Comparison of ENCODE assay signal across 21 mouse cellular contexts in the genomic region with DNA sequence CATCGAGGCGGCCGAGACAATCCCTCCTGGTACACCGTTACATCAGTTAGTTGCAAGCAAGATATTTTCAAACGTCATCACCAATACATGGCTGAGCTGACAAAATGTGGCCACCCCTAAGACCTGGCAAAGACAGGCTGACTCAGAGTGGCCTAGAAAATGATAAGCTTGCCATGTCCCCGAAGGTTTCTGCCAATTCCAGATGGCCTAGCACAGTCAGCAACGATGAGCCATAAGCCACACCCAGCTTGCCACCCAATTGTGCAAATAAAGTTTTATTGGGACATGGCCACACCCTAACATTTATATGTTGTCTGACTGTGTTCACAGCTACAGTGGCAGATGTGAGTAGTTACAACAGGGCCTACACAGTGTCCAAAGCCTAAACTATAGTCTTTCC. TPM values are rescaled to one million over a fixed set of nuclear protein-coding genes. Genes with fewer than 3 reads are reported as not detected.
A peak's percentile ranks its signal among the peaks of the same experiment; 100 is the strongest.
DNase-seq lines count a peak whose midpoint lies in the region; ATAC-seq and TF ChIP-seq lines count a peak whose summit lies in the region.
"Had no signal": no experiment of that assay in that cellular context is flagged by ENCODE, and none has a peak within 500 bp of the region (broad histone marks: within the 10 kb centered on the region; RNA-seq: fewer than 3 reads in every experiment).

No protein-coding gene starts in this region.

- TF ChIP-seq POLR2A in MEL (IDR thresholded peaks at IDR 0.05; ENCODE audit: control insufficient read depth in 1 of 2, insufficient read depth in 1 of 2, low read depth in 1 of 2, low read length in 2 of 2, poor library complexity in 1 of 2): no peak

- no peaks in the 10 kb centered on the region for H3K4me1 ChIP-seq in MEL (ENCODE audit: control insufficient read depth in 1 of 2, insufficient read depth in 2 of 2, low read length in 2 of 2)
- H3K4me1 ChIP-seq in intestine, embryonic 16.5 days (ENCODE audit: control insufficient read depth, insufficient read depth, low read length): no peaks in the 10 kb centered on the region

- H3K27ac ChIP-seq in MEL (ENCODE audit: control insufficient read depth, low read depth, low read length): no peak overlapping the region
- H3K27ac ChIP-seq in intestine, embryonic 16.5 days (ENCODE audit: low read length): 0 out of 2 replicates have a peak overlapping the region, but pooled peaks have one; percentile 2
- H3K27ac ChIP-seq: forebrain, embryonic 10.5 days; hindbrain, embryonic 10.5 days; hindbrain, embryonic 14.5 days had no signal

- H3K27me3 ChIP-seq in MEL (ENCODE audit: control insufficient read depth in 1 of 2, insufficient read depth in 2 of 2, low read length in 2 of 2): peaks cover 1 to 3% of the 10 kb centered on the region in 2 experiments; a peak in 3 of 4 replicates
- no peaks in the 10 kb centered on the region for H3K27me3 ChIP-seq in intestine, embryonic 16.5 days (replicated peaks; ENCODE audit: control insufficient read depth, insufficient read depth, low read length)
- H3K27me3 ChIP-seq: CH12.LX; heart, embryonic 12.5 days had no signal

- WGBS in intestine, embryonic 16.5 days: 81% methylated on average over 7 of the region's 7 CpGs

- H3K36me3 ChIP-seq in MEL (ENCODE audit: control insufficient read depth in 1 of 2, insufficient read depth in 2 of 2, low read length in 2 of 2): no peaks in the 10 kb centered on the region
- H3K36me3 ChIP-seq in intestine, embryonic 16.5 days (ENCODE audit: control insufficient read depth, insufficient read depth, low read length): no peaks in the 10 kb centered on the region
- H3K36me3 ChIP-seq: forebrain, embryonic 10.5 days; heart, embryonic 12.5 days; hindbrain, embryonic 10.5 days had no signal

- H3K4me3 ChIP-seq in MEL (ENCODE audit: control insufficient read depth in 1 of 2, insufficient read depth in 1 of 2, low read depth in 2 of 2, low read length in 2 of 2): no peak overlapping the region
- H3K4me3 ChIP-seq in intestine, embryonic 16.5 days (ENCODE audit: low read length): no peak overlapping the region
- H3K4me3 ChIP-seq: erythroblast, embryonic 14.5 days; forebrain, embryonic 10.5 days; heart, embryonic 12.5 days; hindbrain, embryonic 10.5 days had no signal

- H3K9ac ChIP-seq in MEL (ENCODE audit: control insufficient read depth, low read depth, low read length, poor library complexity, severe bottlenecking): no peak overlapping the region
- H3K9ac ChIP-seq in intestine, embryonic 16.5 days (ENCODE audit: low read depth, low read length): no peak overlapping the region
- H3K9ac ChIP-seq: heart, embryonic 12.5 days; hindbrain, embryonic 14.5 days had no signal

- H3K4me2 ChIP-seq in intestine, embryonic 16.5 days (ENCODE audit: low read depth, low read length): no peak overlapping the region
- H3K4me2 ChIP-seq: heart, embryonic 12.5 days; hindbrain, embryonic 14.5 days had no signal

- TF ChIP-seq EP300 in MEL (IDR thresholded peaks at IDR 0.05; ENCODE audit: low read depth in 1 of 2, low read length in 2 of 2): no peak

- TF ChIP-seq CTCF in MEL (IDR thresholded peaks at IDR 0.05 in 2 of 3, conservative IDR thresholded peaks at IDR 0.05 in 1 of 3; ENCODE audit: control insufficient read depth in 1 of 3, insufficient read depth in 1 of 3, low read depth in 2 of 3, low read length in 3 of 3, poor library complexity in 1 of 3, severe bottlenecking in 1 of 3): no peak

- peak; percentile 39 for DNase-seq in adrenal gland, postnatal 14 days
- DNase-seq in adrenal gland, adult 18-20 months (ENCODE audit: low spot score in 2 of 2): no peak
- DNase-seq in 3T3-L1 (ENCODE audit: low read depth, low spot score) (peak; percentile 64), MEL (ENCODE audit: low read depth, low spot score) (peak; percentile 41)
- no peak for DNase-seq in cerebellum, adult 11-12 months
- DNase-seq in retina, embryonic 14.5 days (ENCODE audit: low spot score): no peak
- no peak for DNase-seq in frontal cortex, postnatal 36 days (ENCODE audit: low spot score in 2 of 2)
- DNase-seq: cerebellum, adult 11 months; cerebellum, adult 9-10 months; cerebellum, postnatal 36 days; gastrocnemius, postnatal 14 days; kidney, adult 11 months; kidney, adult 9 months had no signal

- no peak for TF ChIP-seq RAD21 in MEL (IDR thresholded peaks at IDR 0.05; ENCODE audit: low read depth, low read length)

- H3K9me3 ChIP-seq in MEL (replicated peaks; ENCODE audit: insufficient read depth, low read length): no peaks in the 10 kb centered on the region
- no peaks in the 10 kb centered on the region for H3K9me3 ChIP-seq in intestine, embryonic 16.5 days (ENCODE audit: control insufficient read depth, low read length)
- H3K9me3 ChIP-seq: forebrain, embryonic 10.5 days; heart, embryonic 12.5 days; hindbrain, embryonic 10.5 days had no signal

- ATAC-seq in intestine, embryonic 16.5 days: peak; percentile 48; the same call in 1 of the 2 replicates
- ATAC-seq: forebrain, embryonic 14.5 days had no signal

- H3K79me2 ChIP-seq in MEL (ENCODE audit: control insufficient read depth, insufficient read depth, low read length, poor library complexity): no peaks in the 10 kb centered on the region

TF ChIP-seq in MEL, 35 proteins besides CTCF, POLR2A, EP300 and RAD21:
- TF ChIP-seq JUND (IDR thresholded peaks at IDR 0.05; ENCODE audit: low read depth, low read length): no peak
- no peak for TF ChIP-seq NELFE (IDR thresholded peaks at IDR 0.05; ENCODE audit: low read depth, low read length)
- no peak for TF ChIP-seq HCFC1 (IDR thresholded peaks at IDR 0.05; ENCODE audit: low read depth, low read length)
- TF ChIP-seq USF1 (IDR thresholded peaks at IDR 0.05; ENCODE audit: low read depth, low read length): no peak
- no peak for TF ChIP-seq MAX (IDR thresholded peaks at IDR 0.05; ENCODE audit: low read length)
- no peak for TF ChIP-seq MAZ (IDR thresholded peaks at IDR 0.05; ENCODE audit: low read depth, low read length)
- TF ChIP-seq MAFK (IDR thresholded peaks at IDR 0.05; ENCODE audit: borderline replicate concordance, low read depth, low read length): no peak
- no peak for TF ChIP-seq TCF12 (IDR thresholded peaks at IDR 0.05; ENCODE audit: low read depth, low read length)
- TF ChIP-seq UBTF (IDR thresholded peaks at IDR 0.05; ENCODE audit: borderline replicate concordance, insufficient read depth, low read depth, low read length): no peak

RNA-seq across cellular contexts. Expression of gene Errfi1, which starts 10.5 kb away (rescaled TPM):
- total RNA-seq in adrenal gland, postnatal 14 days (2021): 56.6 and 115 TPM in 2 replicates
- 10 to 100 TPM; 40.7 to 53.5 TPM for total RNA-seq in adrenal gland, adult 18-20 months (2021)
- total RNA-seq in MEL (2012; rRNA removed): 2.1 and 2.3 TPM in 2 replicates
- 1 to 10 TPM in 1 of 2 experiments, not detected in 1; 2.7 TPM for polyA plus RNA-seq in MEL (2012; ENCODE audit: insufficient read depth in 1 of 2, insufficient read length in 2 of 2, low read depth in 1 of 2, low replicate concordance in 2 of 2, missing spikeins in 1 of 2)
- polyA plus RNA-seq in intestine, embryonic 16.5 days (2015; fragmentation: Nextera tagmentation; extraction: Ambion mirVana): 28.0 and 28.2 TPM in 2 replicates
- polyA plus RNA-seq: erythroblast, embryonic 14.5 days had no signal

Comparison
In these comparisons a context has a peak if more than half of its experiments do, and no peak if none do; other contexts are left out.
1. DNase-seq: peak in adrenal gland, postnatal 14 days (single experiment), 3T3-L1 (single experiment) and MEL (single experiment); none in adrenal gland, adult 18-20 months (0 of 2), cerebellum, adult 11-12 months (single experiment), retina, embryonic 14.5 days (single experiment) and frontal cortex, postnatal 36 days (0 of 2).
2. RNA of gene Errfi1, which starts 10.5 kb away (total RNA-seq): 56.6 to 115 TPM in adrenal gland, postnatal 14 days and 40.7 to 53.5 TPM in adrenal gland, adult 18-20 months; 2.1 to 2.3 TPM in MEL; every median in the first group is over 10 times any median in the second.